Mouse (Mus musculus) midbrain, embryonic 14.5 days (tissue): ENCODE measurements around the gene Eif2b3. TPM values are rescaled to one million over a fixed set of nuclear protein-coding genes. Genes with fewer than 3 reads are reported as not detected.
A peak's percentile ranks its signal among the peaks of the same experiment; 100 is the strongest.

Experiments used
- ATAC-seq: fragments of 200-750 bp; cut with Nextera tagmentation; 2 replicates; pipeline ENCODE4 v1.8.0; 2017; ENCODE audit warnings: moderate number of reproducible peaks, moderate library complexity; ENCODE audit not compliant: low FRiP score, low TSS enrichment
- DNase-seq: peaks from one replicate; pipeline ENCODE4 v3.0.0-alpha.2; 2015
- H3K27ac ChIP-seq: fragments of 300-500 bp; sonication (generic); replicated peaks from 2 replicates; pipeline ENCODE4 v1.5.1; 2014; ENCODE audit warnings: mild to moderate bottlenecking, low read depth, low read length, moderate library complexity
- H3K27me3 ChIP-seq: fragments of 300-500 bp; sonication (generic); 2 replicates; pipeline ENCODE4 v1.6.1; 2014; ENCODE audit warnings: low read length, control low read depth, mixed read lengths; ENCODE audit not compliant: control insufficient read depth, insufficient read depth
- H3K36me3 ChIP-seq: fragments of 300-500 bp; sonication (generic); 2 replicates; pipeline ENCODE4 v1.6.1; 2014; ENCODE audit warnings: low read length, control low read depth; ENCODE audit not compliant: control insufficient read depth, insufficient read depth
- H3K4me1 ChIP-seq: fragments of 300-500 bp; sonication (generic); 2 replicates; pipeline ENCODE4 v1.6.1; 2014; ENCODE audit warnings: mild to moderate bottlenecking, antibody characterized with exemption, low read length, control low read depth; ENCODE audit not compliant: control insufficient read depth, insufficient read depth
- H3K4me2 ChIP-seq: fragments of 300-500 bp; sonication (generic); 2 replicates; pipeline ENCODE4 v1.6.1; 2014; ENCODE audit warnings: mild to moderate bottlenecking, low read length, moderate library complexity
- H3K4me3 ChIP-seq: fragments of 300-500 bp; sonication (generic); replicated peaks from 2 replicates; pipeline ENCODE4 v1.5.1; 2014; ENCODE audit warnings: low read depth, low read length
- H3K9ac ChIP-seq: fragments of 300-500 bp; sonication (generic); replicated peaks from 2 replicates; pipeline ENCODE4 v1.6.1; 2014; ENCODE audit warnings: mild to moderate bottlenecking, low read length, moderate library complexity
- H3K9me3 ChIP-seq: fragments of 300-500 bp; sonication (generic); 2 replicates; pipeline ENCODE4 v1.6.1; 2016; ENCODE audit warnings: low read length, control low read depth, mixed read lengths; ENCODE audit not compliant: control insufficient read depth
- WGBS: fragments of 180-500 bp; shearing (Covaris S2); extraction: QIAGEN DNeasy Blood & Tissue Kit; methylation state at CpG from one replicate; pipeline ENCODE4 v1.1.7; 2014; 5-methylcytosine and 5-hydroxymethylcytosine counted together
- polyA plus RNA-seq: library from polyadenylated mRNA; unstranded; fragments of >200 nt; fragmentation: Nextera tagmentation; extraction: Ambion mirVana; gene quantifications from 2 replicates; pipeline ENCODE4 v1.2.1, GENCODE M21; 2014

Gene Eif2b3
- polyA plus RNA-seq, 1 experiment from 2014 or later = 52.0 TPM

GRCm38 (mm10) chr4:117041283-117041721 is 22.1 kb downstream of the Eif2b3 start:
- Histone ChIP-seq H3K36me3 (no peaks in the 10 kb centered on the region), H3K9me3 (no peaks in the 10 kb centered on the region), H3K9ac (no peak overlapping the region), H3K27ac (peak overlapping the region; percentile 55; the same call in 1 of the 2 replicates), H3K4me1 (0 out of 2 replicates have a peak, but pooled peaks cover 6% of the 10 kb centered on the region), H3K4me3 (no peak overlapping the region), H3K4me2 (no peak overlapping the region), H3K27me3 (no peaks in the 10 kb centered on the region)
- no peak for ATAC-seq
- 59% methylated on average over 4 of the region's 4 CpGs for WGBS
- DNase-seq = no peak

GRCm38 (mm10) chr4:117048836-117049235 is 29.6 kb downstream of the Eif2b3 start:
- H3K27me3 ChIP-seq = no peaks in the 10 kb centered on the region
- no peak overlapping the region for H3K9ac ChIP-seq
- no peaks in the 10 kb centered on the region for H3K9me3 ChIP-seq
- peaks cover 12% of the 10 kb centered on the region for H3K36me3 ChIP-seq
- H3K4me3 ChIP-seq = no peak overlapping the region
- 79% methylated on average over 3 of the region's 3 CpGs for WGBS
- ATAC-seq (no peak), DNase-seq (no peak)
- no peak overlapping the region for H3K4me2 ChIP-seq
- no peak overlapping the region for H3K27ac ChIP-seq
- H3K4me1 ChIP-seq = no peaks in the 10 kb centered on the region

GRCm38 (mm10) chr4:117049485-117049884 is 30.3 kb downstream of the Eif2b3 start:
- Histone ChIP-seq H3K4me1 (no peaks in the 10 kb centered on the region), H3K4me3 (no peak overlapping the region), H3K27me3 (no peaks in the 10 kb centered on the region), H3K36me3 (peaks cover 12% of the 10 kb centered on the region), H3K27ac (no peak overlapping the region), H3K9ac (no peak overlapping the region), H3K4me2 (no peak overlapping the region), H3K9me3 (no peaks in the 10 kb centered on the region)
- 100% methylated on average over 1 of the region's 1 CpGs for WGBS
- ATAC-seq (no peak), DNase-seq (no peak)

- no peak overlapping the region for H3K4me3 ChIP-seq
- WGBS = 77% methylated on average over 4 of the region's 4 CpGs
- H3K27me3 ChIP-seq = no peaks in the 10 kb centered on the region
- no peak overlapping the region for H3K9ac ChIP-seq
- ATAC-seq = no peak
- no peaks in the 10 kb centered on the region for H3K9me3 ChIP-seq
- no peak overlapping the region for H3K4me2 ChIP-seq
- DNase-seq = peak; percentile 8
- H3K36me3 ChIP-seq = peaks cover 8% of the 10 kb centered on the region
- no peaks in the 10 kb centered on the region for H3K4me1 ChIP-seq
- no peak overlapping the region for H3K27ac ChIP-seq
Measured at GRCm38 (mm10) chr4:117052626-117053025, 33.4 kb downstream of the Eif2b3 start.

- Histone ChIP-seq H3K27ac (no peak overlapping the region), H3K27me3 (no peaks in the 10 kb centered on the region; the same call in 1 of the 2 replicates), H3K9me3 (no peaks in the 10 kb centered on the region), H3K9ac (no peak overlapping the region), H3K4me2 (no peak overlapping the region), H3K36me3 (peaks cover 8% of the 10 kb centered on the region), H3K4me1 (no peaks in the 10 kb centered on the region), H3K4me3 (no peak overlapping the region)
- DNase-seq (peak; percentile 24), ATAC-seq (no peak)
- 61% methylated on average over 4 of the region's 4 CpGs for WGBS
Measured at GRCm38 (mm10) chr4:117053956-117054355, 34.8 kb downstream of the Eif2b3 start.

GRCm38 (mm10) chr4:117056102-117056501 is 36.9 kb downstream of the Eif2b3 start:
- no peaks in the 10 kb centered on the region for H3K4me1 ChIP-seq
- peaks cover 10% of the 10 kb centered on the region for H3K36me3 ChIP-seq
- peaks cover 18% of the 10 kb centered on the region for H3K27me3 ChIP-seq
- no peaks in the 10 kb centered on the region for H3K9me3 ChIP-seq
- no peak for DNase-seq
- ATAC-seq = no peak
- H3K27ac ChIP-seq = no peak overlapping the region
- H3K9ac ChIP-seq = no peak overlapping the region
- no peak overlapping the region for H3K4me3 ChIP-seq
- no peak overlapping the region for H3K4me2 ChIP-seq

- Histone ChIP-seq H3K9me3 (no peaks in the 10 kb centered on the region), H3K4me3 (no peak overlapping the region), H3K9ac (no peak overlapping the region), H3K27ac (no peak overlapping the region), H3K27me3 (peaks cover 22% of the 10 kb centered on the region), H3K4me1 (no peaks in the 10 kb centered on the region), H3K36me3 (peaks cover 12% of the 10 kb centered on the region), H3K4me2 (no peak overlapping the region)
- no peak for DNase-seq
- 84% methylated on average over 2 of the region's 2 CpGs for WGBS
- no peak for ATAC-seq
Measured at GRCm38 (mm10) chr4:117056514-117056913, 37.3 kb downstream of the Eif2b3 start.

- Histone ChIP-seq H3K9me3 (no peaks in the 10 kb centered on the region), H3K27me3 (peaks cover 25% of the 10 kb centered on the region), H3K36me3 (peaks cover 10% of the 10 kb centered on the region; the same call in 1 of the 2 replicates), H3K4me2 (no peak overlapping the region), H3K9ac (no peak overlapping the region), H3K4me1 (no peaks in the 10 kb centered on the region), H3K4me3 (no peak overlapping the region), H3K27ac (no peak overlapping the region)
- WGBS = 87% methylated on average over 4 of the region's 4 CpGs
- no peak for ATAC-seq
- no peak for DNase-seq
Measured at GRCm38 (mm10) chr4:117058512-117058911, 39.3 kb downstream of the Eif2b3 start.

GRCm38 (mm10) chr4:117062700-117063390 is 43.6 kb downstream of the Eif2b3 start:
- Histone ChIP-seq H3K9ac (no peak overlapping the region), H3K9me3 (no peaks in the 10 kb centered on the region), H3K27me3 (peaks cover 47% of the 10 kb centered on the region), H3K27ac (no peak overlapping the region), H3K4me1 (no peaks in the 10 kb centered on the region), H3K36me3 (peaks cover 40% of the 10 kb centered on the region), H3K4me2 (no peak overlapping the region), H3K4me3 (no peak overlapping the region)
- 13% methylated on average over 4 of the region's 4 CpGs for WGBS
- DNase-seq (peak; percentile 27), ATAC-seq (peak; percentile 57; the same call in 1 of the 2 replicates)
